Mouse (Mus musculus) gastrocnemius, postnatal 14 days (tissue): Measurements from ENCODE around the gene Iqsec1. TPM values are rescaled to one million over a fixed set of nuclear protein-coding genes. Genes with fewer than 3 reads are reported as not detected.

ENCODE experiments used
- DNase-seq: peaks from one replicate; pipeline ENCODE4 v3.0.0; 2021; ENCODE audit warnings: mixed read lengths
- intact Hi-C: fragments of 180-260 bp; cut with DNase I; formaldehyde crosslinking; loops from one replicate; pipeline ENCODE4 v1.15.1; 2025; ENCODE audit warnings: low total_unique reads
- total RNA-seq, 2 experiments: library from RNA; stranded (reverse); gene quantifications; 2 replicates each; pipeline ENCODE4 v1.2.3; 2021

Iqsec1 gene
- total RNA-seq, 2 experiments from 2014 or later, result 36.9 to 55.3 TPM

DNA sequence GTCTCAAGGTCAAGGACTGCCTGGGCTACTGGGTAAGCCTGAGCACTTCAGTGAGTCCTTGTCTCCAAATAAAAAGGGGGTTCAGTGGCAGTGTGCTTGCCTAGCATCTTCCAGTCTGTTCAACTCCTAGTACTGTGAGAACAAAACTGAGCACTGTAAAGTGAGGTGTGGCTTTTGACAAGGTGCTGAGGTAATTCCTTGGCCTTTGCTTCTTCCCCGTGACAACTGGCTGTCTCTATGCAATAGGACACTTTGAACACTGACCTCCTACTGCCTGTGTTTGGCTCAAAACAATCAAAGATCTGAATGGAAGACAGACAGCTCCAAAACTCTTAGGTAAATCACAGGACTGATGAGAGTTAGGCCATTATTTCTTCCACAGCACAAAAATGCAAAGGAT is 246.0 kb downstream of the Iqsec1 start:
- intact Hi-C loops, result no loop called here
- DNase-seq, result no peak

DNA sequence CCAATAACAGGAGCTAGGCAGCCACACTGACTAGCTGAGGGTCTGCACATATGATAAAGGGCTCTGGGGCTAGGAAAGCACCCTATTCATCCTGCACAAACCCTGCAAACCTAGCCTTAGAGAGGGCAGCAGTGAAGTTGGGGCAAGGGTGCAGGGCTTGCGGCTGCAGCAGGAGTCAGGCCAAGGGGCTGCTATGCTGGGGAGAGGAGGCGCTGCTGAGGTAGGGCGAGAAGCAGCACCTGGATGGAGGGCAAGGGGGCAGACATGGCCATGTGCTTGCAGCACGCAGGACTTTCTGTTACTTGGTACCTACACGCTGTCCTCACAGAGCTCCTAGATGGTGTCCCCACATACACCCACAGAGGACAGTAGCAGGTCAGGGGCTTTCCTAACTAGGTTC is 246.8 kb downstream of the Iqsec1 start:
- DNase-seq, result no peak
- intact Hi-C loops, result no loop called here

DNA sequence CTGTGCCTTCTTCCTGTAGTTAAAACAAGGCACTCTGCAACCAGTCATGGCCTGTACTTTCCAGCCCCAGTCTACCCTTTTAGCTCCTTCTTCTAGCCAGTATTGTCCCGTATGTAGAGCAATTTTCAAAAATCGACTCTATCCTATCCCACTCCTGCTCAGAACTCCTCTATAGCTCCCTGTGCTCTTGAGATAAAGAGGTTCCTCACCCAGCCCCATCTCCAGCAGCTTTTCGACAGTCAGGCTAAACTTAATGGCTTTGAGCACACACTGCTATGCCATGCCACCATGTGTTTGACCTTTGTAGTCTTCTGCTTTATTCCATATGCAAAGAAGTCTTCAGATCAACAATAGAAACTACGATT is 247.4 kb downstream of the Iqsec1 start:
- intact Hi-C loops, result no loop called here

DNA sequence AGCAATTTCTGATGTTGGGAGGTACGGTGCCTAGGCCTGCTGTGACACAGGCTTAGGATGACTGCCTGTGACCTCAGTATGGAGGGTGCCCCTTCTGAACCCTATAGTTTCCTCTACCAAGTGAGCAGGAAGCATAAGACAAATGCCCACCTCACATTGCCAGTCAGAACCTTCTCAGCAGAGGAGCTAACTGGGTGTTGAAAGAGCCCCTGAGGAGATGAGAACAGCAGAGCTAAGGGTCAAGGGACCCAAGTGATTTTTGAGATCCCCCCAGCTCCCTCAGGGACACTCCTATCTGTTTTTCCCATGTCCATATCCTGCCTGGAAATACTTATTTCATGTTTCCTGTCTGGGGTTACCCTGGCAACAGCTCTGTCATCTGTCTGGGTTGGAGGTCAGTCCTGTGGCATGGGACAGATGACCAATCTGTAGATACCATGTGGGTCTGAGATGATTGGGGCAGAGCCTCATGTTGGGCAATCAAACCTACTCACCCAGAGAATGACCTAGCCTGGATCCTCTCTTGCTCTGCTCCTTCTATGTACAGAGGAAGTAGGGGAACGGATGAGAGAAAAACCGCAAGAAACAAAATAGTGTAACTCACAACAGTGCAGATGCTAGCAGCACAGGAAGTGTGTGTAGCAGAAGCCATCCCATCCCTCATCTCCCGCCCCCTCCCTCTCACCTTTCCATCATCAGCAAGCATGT is 248.0 kb downstream of the Iqsec1 start:
- intact Hi-C loops, result no loop called here
- no peak for DNase-seq

More for the DNA sequence above, 247.4 kb downstream of the Iqsec1 start:
- no peak for DNase-seq

DNA sequence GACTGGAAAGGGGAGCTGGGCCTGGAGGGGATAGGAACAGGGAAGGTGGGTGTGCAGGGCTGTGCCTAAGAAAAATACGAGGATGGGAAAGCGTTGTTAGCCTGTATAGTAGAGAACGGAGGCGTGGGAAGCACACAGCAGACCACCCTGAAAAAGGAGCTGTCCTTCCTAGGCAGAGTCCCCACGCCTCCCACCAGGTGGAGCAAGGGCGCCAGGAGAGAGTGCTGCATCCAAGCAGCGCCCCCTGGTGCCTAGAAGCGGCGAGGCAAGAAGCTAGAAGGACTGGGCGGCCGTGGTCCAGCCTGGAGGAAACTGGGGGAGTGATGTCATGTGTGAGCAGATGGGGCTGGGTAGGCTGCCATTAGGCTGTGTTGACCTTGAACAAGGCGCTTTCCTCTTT is 251.1 kb downstream of the Iqsec1 start:
- peak; percentile 94 for DNase-seq
- intact Hi-C loops, result loop anchor here (5.0 kb wide), 1 partner anchor 80 kb away; no protein-coding TSS in a partner anchor

DNA sequence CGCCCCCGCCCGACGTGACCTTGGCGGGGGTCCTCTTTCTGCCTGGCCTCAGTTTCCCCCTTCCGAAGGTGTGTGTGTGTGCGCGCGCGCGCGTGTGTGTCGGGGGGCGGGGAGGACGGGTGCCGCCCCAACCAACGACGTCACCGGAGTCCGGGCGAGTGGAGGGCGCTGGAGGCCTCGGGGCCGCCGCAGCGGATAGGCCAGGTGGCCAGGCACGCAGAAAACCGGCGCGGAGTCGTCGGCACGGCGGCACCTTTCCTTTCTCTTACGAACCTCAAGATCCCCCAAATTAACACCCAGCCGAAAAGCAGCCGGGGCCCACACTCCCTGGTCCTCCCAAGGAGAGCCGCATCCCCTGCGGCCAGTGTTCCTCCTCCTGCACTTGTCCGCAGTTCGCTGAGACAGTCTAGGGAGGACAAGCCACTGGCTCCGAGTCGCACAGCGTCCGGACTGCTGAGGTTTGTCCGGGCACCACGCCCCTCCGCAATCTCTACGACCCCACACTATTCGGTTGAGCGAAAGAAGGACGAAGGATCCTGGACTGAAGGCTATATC is 251.7 kb downstream of the Iqsec1 start:
- DNase-seq, result peak; percentile 66
- intact Hi-C loops, result loop anchor here (5.0 kb wide), 1 partner anchor 81 kb away; no protein-coding TSS in a partner anchor

DNA sequence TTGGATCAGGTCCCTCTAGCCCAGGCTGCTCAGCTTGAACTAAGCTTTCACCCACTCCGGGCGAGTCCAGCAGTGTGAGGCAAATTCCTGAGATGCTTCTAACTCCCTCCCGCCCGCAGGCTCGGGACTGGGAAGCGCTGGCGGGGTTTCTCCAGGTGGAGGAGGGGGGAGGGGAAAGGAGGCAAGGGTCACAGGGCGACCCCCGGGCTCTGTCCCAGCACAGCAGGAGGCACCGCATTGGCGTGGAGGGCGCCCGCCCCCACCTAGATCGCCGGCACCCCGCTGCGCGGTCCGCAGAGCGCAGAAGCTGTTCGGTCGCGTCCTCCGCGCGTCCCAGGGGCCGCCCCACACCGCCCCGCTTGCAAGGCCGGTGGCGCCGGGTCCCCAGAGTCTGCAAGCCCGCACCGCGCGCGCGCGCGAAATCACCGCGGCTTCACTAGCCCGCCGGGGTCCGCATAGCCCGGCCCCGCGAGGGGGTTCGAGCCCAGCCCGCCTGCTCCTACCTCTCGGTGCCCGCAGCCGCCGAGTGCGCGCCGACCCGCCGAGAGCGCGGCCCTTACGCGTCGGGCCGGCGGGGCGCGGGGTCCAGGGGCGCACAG is 252.3 kb downstream of the Iqsec1 start:
- intact Hi-C loops, result loop anchor here (5.0 kb wide), 1 partner anchor 81 kb away; no protein-coding TSS in a partner anchor
- peak; percentile 49 for DNase-seq

DNA sequence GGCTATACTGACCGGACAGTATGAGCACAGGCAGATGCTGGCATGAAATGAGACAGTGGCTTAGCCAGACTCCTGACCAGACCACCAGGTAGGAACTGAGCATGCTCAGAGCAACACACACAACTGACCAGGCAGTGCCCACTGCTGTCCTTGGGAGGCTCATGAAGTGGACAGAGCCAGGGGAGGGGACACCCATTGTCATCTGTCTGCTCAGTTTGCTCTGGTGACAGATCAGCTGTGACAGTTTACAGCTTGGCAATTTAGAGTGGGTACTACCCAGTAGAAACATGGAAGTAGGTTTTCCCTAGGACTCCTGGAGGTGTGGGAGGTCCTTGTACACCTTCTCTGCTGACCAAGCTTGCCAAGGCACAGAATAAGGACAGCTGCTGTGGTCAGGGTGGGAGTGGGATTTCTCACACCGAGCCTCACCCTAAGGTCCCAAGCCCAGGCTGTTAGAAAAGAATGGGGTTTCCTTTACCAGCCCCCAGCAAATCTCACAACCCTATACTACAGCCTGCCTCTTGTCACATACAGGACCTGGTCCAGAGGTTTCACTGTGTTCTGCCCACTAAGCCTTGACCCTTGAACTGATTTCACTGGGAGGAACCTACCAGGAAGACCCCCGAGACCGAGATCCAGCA is 253.0 kb downstream of the Iqsec1 start:
- DNase-seq, result no peak
- intact Hi-C loops, result loop anchor here (5.0 kb wide), 1 partner anchor 82 kb away; no protein-coding TSS in a partner anchor

DNA sequence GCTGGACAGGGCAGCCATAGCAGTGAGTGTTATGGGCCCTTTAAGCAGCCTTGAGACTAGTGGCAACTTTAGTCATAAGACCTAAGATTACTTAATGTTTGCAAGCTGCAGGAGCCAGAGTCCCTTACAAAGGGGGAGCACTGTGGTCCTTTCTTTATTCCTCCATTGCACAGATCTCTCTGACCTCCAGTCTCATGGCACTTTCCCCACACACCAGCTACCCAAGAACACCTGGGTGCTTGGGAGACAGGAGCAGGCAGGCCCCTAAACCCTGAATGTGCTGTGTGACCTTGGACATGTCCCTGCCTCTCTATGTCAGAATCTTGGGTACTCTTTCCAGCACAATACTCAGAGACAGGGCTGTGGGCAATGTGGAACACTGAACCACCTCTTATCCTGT is 253.7 kb downstream of the Iqsec1 start:
- no peak for DNase-seq
- intact Hi-C loops, result loop anchor here (5.0 kb wide), 1 partner anchor 82 kb away; no protein-coding TSS in a partner anchor

DNA sequence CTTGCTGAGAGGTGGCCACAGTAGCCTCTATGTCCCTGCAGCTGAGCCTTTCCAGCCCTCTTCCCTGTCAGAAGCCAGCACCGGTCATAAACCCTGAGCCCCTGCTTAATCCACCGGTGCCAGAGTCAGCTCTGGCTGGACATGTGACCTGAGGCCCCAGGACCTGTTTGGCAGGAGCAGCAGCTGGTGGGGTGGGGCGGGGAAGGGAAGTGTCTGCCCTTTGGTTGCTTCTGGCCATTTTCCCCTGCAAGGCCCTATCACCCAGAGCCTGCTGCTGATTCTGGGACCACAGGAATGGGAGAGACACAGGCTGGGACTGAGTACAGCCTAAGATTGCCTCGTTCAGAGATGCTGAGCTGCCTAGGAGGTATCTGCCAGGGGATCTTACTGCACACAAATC is 257.2 kb downstream of the Iqsec1 start:
- intact Hi-C loops, result no loop called here
- no peak for DNase-seq

DNA sequence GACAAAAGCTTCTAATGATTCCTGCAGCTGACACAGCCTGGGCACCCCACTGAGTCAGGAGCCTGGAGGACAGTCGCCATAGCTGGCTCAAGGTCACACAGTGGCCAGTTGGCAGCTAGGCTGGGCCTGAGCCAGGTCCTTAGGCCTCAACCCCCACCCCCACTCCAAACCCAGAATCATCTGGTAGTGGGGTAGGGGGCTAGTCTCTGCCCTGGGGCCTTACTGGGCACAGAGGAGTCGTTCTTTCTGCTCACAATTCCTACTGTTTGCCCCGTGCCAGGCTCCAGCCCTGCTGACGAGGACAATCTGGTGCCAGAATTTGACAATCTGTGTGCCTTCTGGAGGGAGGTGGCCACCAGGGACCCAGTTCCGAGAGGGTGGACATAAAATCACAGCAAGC is 258.7 kb downstream of the Iqsec1 start:
- intact Hi-C loops, result loop anchor here (2.0 kb wide), 1 partner anchor 77 kb away; no protein-coding TSS in a partner anchor

DNA sequence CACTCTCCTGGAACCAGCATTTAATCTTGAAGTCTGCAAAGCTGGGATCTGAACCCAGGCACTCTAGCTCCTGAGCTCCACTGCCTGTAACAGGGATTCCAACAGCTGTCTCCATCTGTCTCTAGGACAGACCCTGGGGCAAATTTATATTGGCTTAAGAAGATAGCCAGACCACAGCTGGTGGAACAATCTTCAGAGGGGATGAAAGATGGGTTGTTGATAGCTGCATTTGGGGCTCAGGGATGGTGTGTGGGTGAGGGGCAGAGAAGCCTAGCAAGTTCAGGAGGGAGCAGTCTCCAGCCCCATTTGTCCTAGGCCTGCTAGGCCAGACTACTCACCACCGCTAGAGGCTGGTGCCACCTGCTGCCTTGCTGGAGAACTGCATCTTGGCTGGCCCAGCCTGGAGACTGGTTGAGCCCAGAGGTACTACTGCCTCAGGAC is 260.0 kb downstream of the Iqsec1 start:
- intact Hi-C loops, result loop anchor here (2.0 kb wide), 1 partner anchor 76 kb away; no protein-coding TSS in a partner anchor
- DNase-seq, result peak; percentile 87

More for the DNA sequence above, 258.7 kb downstream of the Iqsec1 start:
- DNase-seq, result no peak

DNA sequence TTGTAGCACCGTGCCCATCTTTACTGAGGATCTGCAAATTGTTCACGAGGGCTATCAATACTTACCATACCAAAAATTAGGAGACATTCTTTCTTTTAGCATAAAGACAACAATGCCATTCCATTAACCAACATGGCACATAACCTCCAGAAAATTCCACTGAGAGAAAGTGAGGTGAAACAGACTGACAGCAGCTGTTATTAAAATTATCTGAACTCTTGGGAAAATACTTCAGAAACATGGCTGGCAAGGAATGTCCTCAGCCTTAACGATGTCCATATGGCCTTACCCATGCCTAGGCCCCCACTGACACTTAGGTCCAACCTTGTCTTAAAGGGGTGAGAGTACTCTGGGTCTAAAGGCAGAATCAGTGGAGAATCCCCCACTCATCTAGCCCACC is 260.7 kb downstream of the Iqsec1 start:
- no peak for DNase-seq

DNA sequence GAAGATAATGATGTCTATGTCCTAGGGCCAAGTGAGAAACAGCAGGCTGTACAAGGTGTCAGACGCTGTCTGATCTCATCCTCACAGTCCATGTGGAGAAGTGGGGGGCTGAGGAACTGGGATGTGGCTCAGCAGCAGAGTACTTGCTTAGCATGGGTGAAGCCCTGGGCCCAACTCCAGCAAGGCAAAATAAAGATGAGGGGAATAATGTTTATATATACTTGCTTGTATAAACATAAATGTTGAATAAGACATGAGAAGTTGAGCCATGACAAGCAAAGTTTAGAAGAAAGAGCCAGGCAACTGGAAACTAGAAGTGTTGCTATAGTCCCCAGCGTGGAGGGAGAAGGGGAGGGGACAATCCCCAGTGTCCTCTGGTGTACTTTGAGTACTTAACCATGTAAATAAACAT is 261.8 kb downstream of the Iqsec1 start:
- no peak for DNase-seq
- intact Hi-C loops, result no loop called here

More for the DNA sequence above, 260.7 kb downstream of the Iqsec1 start:
- intact Hi-C loops, result loop anchor here (2.0 kb wide), 1 partner anchor 75 kb away; no protein-coding TSS in a partner anchor

DNA sequence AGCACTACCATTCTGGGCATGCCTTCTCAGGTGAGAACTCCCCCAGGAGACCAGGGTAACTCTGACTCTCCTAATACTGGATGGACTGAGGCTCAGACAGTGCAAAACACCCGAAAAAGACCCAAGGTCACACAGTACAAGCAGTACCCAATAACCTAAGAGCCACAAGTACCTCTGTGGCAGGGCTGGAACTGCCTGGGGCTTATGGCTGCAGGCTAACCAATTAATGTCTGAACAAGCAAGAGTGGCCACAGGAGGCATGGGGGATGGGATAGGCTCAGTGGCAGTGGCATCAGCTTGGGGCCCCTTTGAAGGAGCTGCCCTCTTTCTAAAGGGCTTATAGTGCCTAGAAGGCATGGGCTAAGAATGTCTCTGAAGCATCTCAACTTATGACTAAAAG is 263.0 kb downstream of the Iqsec1 start:
- DNase-seq, result no peak
- intact Hi-C loops, result no loop called here

DNA sequence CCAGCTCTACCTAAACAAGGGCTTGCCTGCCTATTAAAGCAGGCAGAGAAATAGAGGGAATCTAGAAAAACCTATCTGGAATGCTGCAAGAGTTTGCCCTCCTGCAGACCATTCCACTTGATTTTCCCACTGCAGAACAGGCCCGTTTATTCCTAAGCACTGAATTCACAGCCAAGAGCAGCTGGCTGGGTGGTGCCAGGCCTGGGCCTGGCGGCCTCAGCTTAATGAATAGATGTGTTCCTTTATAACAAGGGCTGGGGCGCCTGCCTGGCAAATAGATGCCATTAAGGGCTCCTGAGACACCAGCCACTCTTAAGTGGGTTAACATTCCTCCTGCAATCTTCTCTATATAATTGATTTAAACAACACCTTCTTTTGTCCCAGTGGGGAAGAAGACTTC is 265.5 kb downstream of the Iqsec1 start:
- intact Hi-C loops, result loop anchor here (5.0 kb wide), 1 partner anchor 61 kb away; no protein-coding TSS in a partner anchor

DNA sequence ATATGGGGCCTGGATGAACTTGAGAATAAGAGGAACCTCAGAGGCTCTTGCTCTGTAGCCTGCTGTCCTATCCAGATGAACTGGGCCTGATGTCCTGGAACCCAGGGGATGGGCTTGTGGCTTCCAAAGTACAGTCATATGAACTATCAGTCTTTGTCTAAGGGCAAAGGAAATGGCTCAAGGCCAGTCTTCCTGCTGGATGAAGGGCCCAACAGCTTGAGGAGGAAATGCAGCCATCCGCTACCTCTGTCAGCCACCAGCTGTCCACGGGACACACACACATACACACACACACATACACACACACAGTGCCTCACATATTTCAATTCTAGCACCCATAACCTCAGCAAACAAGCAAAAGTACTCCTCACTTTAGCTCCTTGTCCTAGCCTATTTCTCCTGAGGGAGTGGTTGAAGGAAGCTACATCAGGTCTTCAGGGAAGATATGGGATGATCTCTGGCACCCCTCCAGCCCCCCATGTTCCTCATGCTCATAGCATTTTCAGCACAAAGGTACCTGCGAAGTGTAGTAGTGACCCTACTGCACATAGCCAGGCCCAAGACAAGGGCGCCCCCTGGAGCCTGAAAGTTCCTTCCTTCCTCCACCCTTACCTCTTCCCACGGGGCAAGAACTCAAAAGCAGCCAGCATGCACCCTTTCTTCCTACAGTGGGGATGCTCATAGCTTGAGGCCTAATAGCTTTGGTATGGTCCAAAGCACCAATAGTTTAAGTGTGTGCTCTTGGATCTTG is 267.3 kb downstream of the Iqsec1 start:
- intact Hi-C loops, result loop anchor here (5.0 kb wide), 1 partner anchor 59 kb away; no protein-coding TSS in a partner anchor
- peak; percentile 61 for DNase-seq

More for the DNA sequence above, 265.5 kb downstream of the Iqsec1 start:
- no peak for DNase-seq

DNA sequence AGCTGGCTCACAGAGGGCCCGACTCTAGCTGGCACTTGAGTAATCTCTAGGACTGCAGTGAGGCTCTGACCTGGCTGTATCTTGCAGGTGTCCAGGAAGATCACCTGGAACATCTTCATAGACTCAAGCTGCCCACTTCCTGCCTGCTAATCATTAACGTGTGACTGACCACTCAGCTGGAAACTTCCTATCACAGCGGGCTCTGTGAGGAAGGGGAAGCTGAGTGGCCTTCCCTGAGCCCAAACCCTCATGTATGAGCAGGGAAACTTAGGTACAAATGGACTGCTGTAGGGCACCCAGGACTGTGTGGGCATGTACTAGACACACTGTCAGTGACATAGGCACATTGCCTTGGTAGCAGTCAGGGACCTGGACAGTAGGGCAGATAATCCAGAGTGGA is 268.3 kb downstream of the Iqsec1 start:
- DNase-seq, result no peak
- intact Hi-C loops, result loop anchor here (5.0 kb wide), 1 partner anchor 58 kb away; no protein-coding TSS in a partner anchor

DNA sequence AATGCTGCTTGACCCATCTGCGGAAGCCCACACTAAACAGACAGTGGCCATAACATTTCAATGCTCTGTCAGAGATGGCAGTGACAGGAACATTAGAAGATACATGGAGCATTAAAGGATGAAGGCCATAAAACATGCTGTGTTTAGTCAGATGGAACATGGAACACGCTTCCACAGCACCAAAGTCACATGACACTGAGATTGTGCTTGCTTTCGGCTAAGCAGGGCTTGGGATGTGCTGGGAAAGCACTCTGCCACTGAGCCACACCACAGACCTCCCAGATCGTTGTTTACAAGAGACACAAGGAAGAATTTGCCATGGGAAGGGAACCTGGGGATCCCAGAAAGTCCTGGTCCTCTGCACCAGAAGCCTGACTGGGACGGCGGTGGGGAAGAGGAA is 269.1 kb downstream of the Iqsec1 start:
- DNase-seq, result no peak
- intact Hi-C loops, result no loop called here
